In genomic region chr8:122566766-122567165, GRCm38 (mm10) we compare ENCODE assay signal across 8 mouse cellular contexts. TPM values are rescaled to one million over a fixed set of nuclear protein-coding genes. Genes with fewer than 3 reads are reported as not detected.
DNase-seq lines count a peak whose midpoint lies in the region; ATAC-seq lines count a peak whose summit lies in the region.

No protein-coding gene starts in this region.

- H3K4me1 ChIP-seq in midbrain, embryonic 11.5 days (ENCODE audit: control insufficient read depth, insufficient read depth, low read length): peaks cover 23% of the 10 kb centered on the region

- H3K27ac ChIP-seq in midbrain, embryonic 11.5 days (ENCODE audit: low read depth, low read length): peak overlapping the region; percentile 85

- peaks cover 18% of the 10 kb centered on the region for H3K36me3 ChIP-seq in midbrain, embryonic 11.5 days (ENCODE audit: control insufficient read depth, insufficient read depth, low read length)

- H3K9me3 ChIP-seq in midbrain, embryonic 11.5 days (ENCODE audit: control insufficient read depth, low read length): no peaks in the 10 kb centered on the region

- intact Hi-C loops in left cerebral cortex, postnatal 25 days (cut with DNase I): no loop called here

- peak overlapping the region; percentile 83 for H3K4me3 ChIP-seq in midbrain, embryonic 11.5 days (ENCODE audit: low read depth, low read length)

- peak overlapping the region; percentile 82 for H3K4me2 ChIP-seq in midbrain, embryonic 11.5 days

- DNase-seq in embryo, embryonic 10.5 days (ENCODE audit: low spot score): peak; percentile 57
- no peak for DNase-seq in embryo, embryonic 9.5 days (ENCODE audit: extremely low spot score)
- peak; percentile 61 for DNase-seq in 416B (ENCODE audit: low read depth)
- DNase-seq in cerebellum, postnatal 14 days: peak; percentile 57 to 74
- DNase-seq in heart, postnatal 4 days: peak; percentile 51
- no peak for DNase-seq in midbrain, embryonic 11.5 days (ENCODE audit: low spot score, missing footprints)
- DNase-seq in frontal cortex, adult 2 months (ENCODE audit: extremely low spot score in 1 of 2, low spot score in 1 of 2): no peak
- no peak for DNase-seq in left cerebral cortex, postnatal 25 days (ENCODE audit: low spot score in 2 of 2)

- 27% methylated on average over 6 of the region's 6 CpGs for whole genome bisulfite sequencing in midbrain, embryonic 11.5 days

- no peak for ATAC-seq in midbrain, embryonic 11.5 days (ENCODE audit: low FRiP score)

- peak overlapping the region; percentile 91 for H3K9ac ChIP-seq in midbrain, embryonic 11.5 days (ENCODE audit: low read length)

- H3K27me3 ChIP-seq in midbrain, embryonic 11.5 days (ENCODE audit: control insufficient read depth, insufficient read depth, low read length): no peaks in the 10 kb centered on the region

RNA-seq across cellular contexts. Expression of gene Cdt1, which starts 1.0 kb away (rescaled TPM):
- 10 to 100 TPM; 36.5 to 38.2 TPM for total RNA-seq in heart, postnatal 4 days (2021)
- 25.7 and 35.8 TPM in 2 replicates for polyA plus RNA-seq in midbrain, embryonic 11.5 days (2014; fragmentation: Nextera tagmentation; extraction: Ambion mirVana)
- 2.4 and 2.5 TPM in 2 replicates for polyA plus RNA-seq in frontal cortex, adult 2 months (2012; rRNA removed)
- total RNA-seq in left cerebral cortex, postnatal 25 days (2021): 1 to 10 TPM; 1.7 to 3.1 TPM

RNA-seq across cellular contexts. Expression of gene Aprt, which starts 9.9 kb away (rescaled TPM):
- 10 to 100 TPM; 58.5 to 58.8 TPM for total RNA-seq in heart, postnatal 4 days (2021)
- polyA plus RNA-seq in midbrain, embryonic 11.5 days (2014; fragmentation: Nextera tagmentation; extraction: Ambion mirVana): 176 and 195 TPM in 2 replicates
- 66.0 and 67.4 TPM in 2 replicates for polyA plus RNA-seq in frontal cortex, adult 2 months (2012; rRNA removed)
- 10 to 100 TPM; 56.6 to 60.4 TPM for total RNA-seq in left cerebral cortex, postnatal 25 days (2021)

RNA-seq across cellular contexts. Expression of gene Piezo1, which starts 15.6 kb away (rescaled TPM):
- 10 to 100 TPM; 53.7 to 55.4 TPM for total RNA-seq in heart, postnatal 4 days (2021)
- 2.8 and 4.3 TPM in 2 replicates for polyA plus RNA-seq in midbrain, embryonic 11.5 days (2014; fragmentation: Nextera tagmentation; extraction: Ambion mirVana)
- polyA plus RNA-seq in frontal cortex, adult 2 months (2012; rRNA removed): 7.4 and 9.1 TPM in 2 replicates
- total RNA-seq in left cerebral cortex, postnatal 25 days (2021): 1 to 10 TPM; 5.6 to 6.3 TPM

RNA-seq across cellular contexts. Expression of gene Galns, which starts 44.5 kb away (rescaled TPM):
- total RNA-seq in heart, postnatal 4 days (2021): 10 to 100 TPM in 1 of 2 experiments, 1 to 10 TPM in 1; 9.2 to 10.6 TPM
- polyA plus RNA-seq in midbrain, embryonic 11.5 days (2014; fragmentation: Nextera tagmentation; extraction: Ambion mirVana): 6.0 and 6.4 TPM in 2 replicates
- 9.4 and 9.5 TPM in 2 replicates for polyA plus RNA-seq in frontal cortex, adult 2 months (2012; rRNA removed)
- total RNA-seq in left cerebral cortex, postnatal 25 days (2021): 1 to 10 TPM; 7.4 to 9.1 TPM

RNA-seq across cellular contexts. Expression of gene Trappc2l, which starts 44.7 kb away (rescaled TPM):
- 10 to 100 TPM; 48.7 to 56.3 TPM for total RNA-seq in heart, postnatal 4 days (2021)
- 43.0 and 43.7 TPM in 2 replicates for polyA plus RNA-seq in midbrain, embryonic 11.5 days (2014; fragmentation: Nextera tagmentation; extraction: Ambion mirVana)
- polyA plus RNA-seq in frontal cortex, adult 2 months (2012; rRNA removed): 130 and 153 TPM in 2 replicates
- 10 to 100 TPM; 81.3 to 87.8 TPM for total RNA-seq in left cerebral cortex, postnatal 25 days (2021)

Comparison
In these comparisons a context has a peak if more than half of its experiments do, and no peak if none do; other contexts are left out.
1. DNase-seq: peak in embryo, embryonic 10.5 days (single experiment), 416B (single experiment), cerebellum, postnatal 14 days (2 of 2) and heart, postnatal 4 days (single experiment); none in embryo, embryonic 9.5 days (single experiment), midbrain, embryonic 11.5 days (single experiment), frontal cortex, adult 2 months (0 of 2) and left cerebral cortex, postnatal 25 days (0 of 2).
2. RNA of gene Cdt1, which starts 1.0 kb away (total RNA-seq): 36.5 to 38.2 TPM in heart, postnatal 4 days; 1.7 to 3.1 TPM in left cerebral cortex, postnatal 25 days; every median in the first group is over 4 times any median in the second.
3. RNA of gene Piezo1, which starts 15.6 kb away (total RNA-seq): 53.7 to 55.4 TPM in heart, postnatal 4 days; 5.6 to 6.3 TPM in left cerebral cortex, postnatal 25 days; every median in the first group is over 4 times any median in the second.